ENCODE assay signal across 22 mouse cellular contexts in genomic region chr7:45892651-45893050, GRCm38 (mm10). TPM values are rescaled to one million over a fixed set of nuclear protein-coding genes. Genes with fewer than 3 reads are reported as not detected.
DNase-seq lines count a peak whose midpoint lies in the region; TF ChIP-seq lines count a peak whose summit lies in the region.
"Had no signal": no experiment of that assay in that cellular context is flagged by ENCODE, and none has a peak within 500 bp of the region (broad histone marks: within the 10 kb centered on the region; RNA-seq: fewer than 3 reads in every experiment).

No protein-coding gene starts in this region.

- no peak overlapping the region for H3K4me3 ChIP-seq in testis, adult 2 months (ENCODE audit: control insufficient read depth, low read depth, low read length)

- intact Hi-C loops in left cerebral cortex, postnatal 4 days (cut with DNase I): no loop called here
- intact Hi-C loops in left cerebral cortex, postnatal 36 days (cut with DNase I): no loop called here

- DNase-seq in cerebellum, postnatal 10 days: peak; percentile 66 to 69
- DNase-seq in cerebellum, adult 9-10 months: no peak
- peak; percentile 33 for DNase-seq in left cerebral cortex, postnatal 4 days
- no peak for DNase-seq in left cerebral cortex, postnatal 36 days (ENCODE audit: low spot score in 2 of 2)
- DNase-seq in testis, postnatal 14 days (ENCODE audit: low spot score): no peak
- DNase-seq: adrenal gland, adult 2 months; adrenal gland, adult 8-10 months; adrenal gland, postnatal 10 days; adrenal gland, postnatal 14 days; adrenal gland, postnatal 25 days; adrenal gland, postnatal 36 days; B cell, adult 2 months; cerebellum, adult 11 months; cerebellum, adult 11-12 months; cerebellum, adult 18-20 months had no signal

- H3K4me1 ChIP-seq in testis, adult 2 months (ENCODE audit: control insufficient read depth, insufficient read depth, low read length): peaks cover 13% of the 10 kb centered on the region

- H3K36me3 ChIP-seq in testis, adult 2 months (ENCODE audit: control insufficient read depth, insufficient read depth, low read length): peaks cover 1% of the 10 kb centered on the region

- TF ChIP-seq POLR2A in testis, adult 2 months (IDR thresholded peaks at IDR 0.05; ENCODE audit: control insufficient read depth, low read depth, low read length): peak; percentile 14; the same call in 1 of the 2 replicates

- TF ChIP-seq CTCF in testis, adult 2 months (IDR thresholded peaks at IDR 0.05; ENCODE audit: control insufficient read depth, insufficient read depth, insufficient replicate concordance, low read depth, low read length): no peak

- H3K27ac ChIP-seq in testis, adult 2 months (ENCODE audit: control insufficient read depth, insufficient read depth, low read depth, low read length): no peak overlapping the region

- no peaks in the 10 kb centered on the region for H3K27me3 ChIP-seq in testis, adult 2 months (ENCODE audit: control insufficient read depth, insufficient read depth, low read length)
- H3K27me3 ChIP-seq: CH12.LX, Patski had no signal

RNA-seq across cellular contexts. Expression of gene Syngr4, which starts 3.9 kb away (rescaled TPM):
- under 1 TPM in 1 of 2 experiments, not detected in 1; 0.52 TPM for total RNA-seq in left cerebral cortex, postnatal 4 days (2021)
- total RNA-seq in left cerebral cortex, postnatal 36 days (2021): not detected
- polyA plus RNA-seq in testis, adult 2 months (2012; rRNA removed): 758 and 764 TPM in 2 replicates
- total RNA-seq: adrenal gland, adult 18-20 months; adrenal gland, adult 2 months; CH12.LX; ES-E14 had no signal
- polyA plus RNA-seq: activated CD4-positive, CD25-positive, alpha-beta regulatory T cell, adult 4 months; CD4-positive, CD25-positive, alpha-beta regulatory T cell, adult 4 months had no signal

RNA-seq across cellular contexts. Expression of gene Tmem143, which starts 4.1 kb away (rescaled TPM):
- 10 to 100 TPM; 16.8 to 19.7 TPM for total RNA-seq in left cerebral cortex, postnatal 4 days (2021)
- 10 to 100 TPM; 21.8 to 22.0 TPM for total RNA-seq in left cerebral cortex, postnatal 36 days (2021)
- 8.1 and 8.8 TPM in 2 replicates for polyA plus RNA-seq in testis, adult 2 months (2012; rRNA removed)

RNA-seq across cellular contexts. Expression of gene Grin2d, which starts 14.5 kb away (rescaled TPM):
- total RNA-seq in left cerebral cortex, postnatal 4 days (2021): 10 to 100 TPM; 31.9 to 39.5 TPM
- 10 to 100 TPM; 10.2 to 12.3 TPM for total RNA-seq in left cerebral cortex, postnatal 36 days (2021)
- polyA plus RNA-seq in testis, adult 2 months (2012; rRNA removed): 21.1 and 22.3 TPM in 2 replicates
- polyA plus RNA-seq: activated CD4-positive, CD25-positive, alpha-beta regulatory T cell, adult 4 months had no signal

RNA-seq across cellular contexts. Expression of gene Kdelr1, which starts 20.1 kb away (rescaled TPM):
- 100 to 1,000 TPM in 1 of 2 experiments, 10 to 100 TPM in 1; 98.9 to 109 TPM for total RNA-seq in left cerebral cortex, postnatal 4 days (2021)
- total RNA-seq in left cerebral cortex, postnatal 36 days (2021): 10 to 100 TPM; 71.0 to 80.0 TPM
- 67.4 and 82.4 TPM in 2 replicates for polyA plus RNA-seq in testis, adult 2 months (2012; rRNA removed)

RNA-seq across cellular contexts. Expression of gene Emp3, which starts 28.6 kb away (rescaled TPM):
- 10 to 100 TPM in 1 of 2 experiments, 1 to 10 TPM in 1; 6.9 to 13.4 TPM for total RNA-seq in left cerebral cortex, postnatal 4 days (2021)
- 1 to 10 TPM; 2.9 to 4.1 TPM for total RNA-seq in left cerebral cortex, postnatal 36 days (2021)
- 80.7 and 85.0 TPM in 2 replicates for polyA plus RNA-seq in testis, adult 2 months (2012; rRNA removed)

Comparison
In these comparisons a context has a peak if more than half of its experiments do, and no peak if none do; other contexts are left out.
1. DNase-seq: peak in cerebellum, postnatal 10 days (2 of 2) and left cerebral cortex, postnatal 4 days (single experiment); none in cerebellum, adult 9-10 months (single experiment), left cerebral cortex, postnatal 36 days (0 of 2) and testis, postnatal 14 days (single experiment).